Comparison of ENCODE assay signal across 8 mouse cellular contexts in the genomic region with DNA sequence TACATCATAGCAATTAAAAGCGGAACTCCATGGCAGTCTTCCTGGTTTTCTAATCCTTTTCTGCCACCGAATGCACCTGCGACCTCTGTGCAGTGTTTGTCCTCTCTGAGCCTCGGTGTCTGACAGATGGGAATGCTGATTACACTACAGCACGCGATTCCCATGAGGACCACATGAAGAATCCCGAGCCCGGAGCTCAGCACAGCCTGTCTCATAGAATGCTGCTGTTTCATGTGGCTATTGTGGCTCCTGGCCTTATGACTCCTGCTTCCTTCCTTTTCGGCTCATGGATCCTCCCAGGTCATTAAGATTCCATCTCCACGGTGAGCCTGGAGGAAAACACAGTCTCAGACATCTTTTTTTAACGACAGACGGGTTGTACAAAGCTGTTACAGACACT. TPM values are rescaled to one million over a fixed set of nuclear protein-coding genes. Genes with fewer than 3 reads are reported as not detected.
A peak's percentile ranks its signal among the peaks of the same experiment; 100 is the strongest.
DNase-seq lines count a peak whose midpoint lies in the region; ATAC-seq lines count a peak whose summit lies in the region.

No protein-coding gene starts in this region.

- peak overlapping the region; percentile 72 for H3K27ac ChIP-seq in brown adipose tissue, adult 24 weeks (replicated peaks; ENCODE audit: low read depth, low read length)
- no peak overlapping the region for H3K27ac ChIP-seq in intestine, embryonic 15.5 days
- H3K27ac ChIP-seq in intestine, embryonic 16.5 days (ENCODE audit: low read length), result no peak overlapping the region

- H3K4me1 ChIP-seq in brown adipose tissue, adult 24 weeks (ENCODE audit: control insufficient read depth, insufficient read depth, insufficient read length, low read length), result peaks cover 4% of the 10 kb centered on the region; the same call in 1 of the 2 replicates
- no peaks in the 10 kb centered on the region for H3K4me1 ChIP-seq in intestine, embryonic 15.5 days (replicated peaks)
- no peaks in the 10 kb centered on the region for H3K4me1 ChIP-seq in intestine, embryonic 16.5 days (ENCODE audit: control insufficient read depth, insufficient read depth, low read length)

- no peak for DNase-seq in frontal cortex, postnatal 25 days (ENCODE audit: low spot score in 2 of 2)
- DNase-seq in heart, postnatal 36 days, result peak; percentile 12 to 32
- DNase-seq in lung, postnatal 4 days, result peak; percentile 23 to 32
- no peak for DNase-seq in adipocyte (ENCODE audit: low spot score)

- intact Hi-C loops in heart, postnatal 36 days (cut with DNase I), result loop anchor here (5.0 kb wide), 3 partner anchors 45 to 170 kb away; no protein-coding TSS in a partner anchor

- H3K4me2 ChIP-seq in intestine, embryonic 15.5 days (replicated peaks), result no peak overlapping the region
- H3K4me2 ChIP-seq in intestine, embryonic 16.5 days (ENCODE audit: low read depth, low read length), result no peak overlapping the region

- WGBS in intestine, embryonic 15.5 days, result 59% methylated on average over 12 of the region's 12 CpGs
- WGBS in intestine, embryonic 16.5 days, result 60% methylated on average over 12 of the region's 12 CpGs

- ATAC-seq in frontal cortex, adult (ENCODE audit: low TSS enrichment), result peak; percentile 64
- ATAC-seq in intestine, embryonic 15.5 days, result no peak
- no peak for ATAC-seq in intestine, embryonic 16.5 days

- no peaks in the 10 kb centered on the region for H3K36me3 ChIP-seq in intestine, embryonic 15.5 days
- H3K36me3 ChIP-seq in intestine, embryonic 16.5 days (ENCODE audit: control insufficient read depth, insufficient read depth, low read length), result no peaks in the 10 kb centered on the region

- no peaks in the 10 kb centered on the region for H3K27me3 ChIP-seq in intestine, embryonic 15.5 days (replicated peaks)
- H3K27me3 ChIP-seq in intestine, embryonic 16.5 days (replicated peaks; ENCODE audit: control insufficient read depth, insufficient read depth, low read length), result no peaks in the 10 kb centered on the region

- no peak overlapping the region for H3K9ac ChIP-seq in intestine, embryonic 15.5 days
- no peak overlapping the region for H3K9ac ChIP-seq in intestine, embryonic 16.5 days (ENCODE audit: low read depth, low read length)

- no peaks in the 10 kb centered on the region for H3K9me3 ChIP-seq in intestine, embryonic 15.5 days
- no peaks in the 10 kb centered on the region for H3K9me3 ChIP-seq in intestine, embryonic 16.5 days (ENCODE audit: control insufficient read depth, low read length)

- H3K4me3 ChIP-seq in brown adipose tissue, adult 24 weeks (ENCODE audit: insufficient read depth, low read depth, low read length), result peak overlapping the region; percentile 38
- no peak overlapping the region for H3K4me3 ChIP-seq in intestine, embryonic 15.5 days (replicated peaks)
- H3K4me3 ChIP-seq in intestine, embryonic 16.5 days (ENCODE audit: low read length), result no peak overlapping the region

RNA-seq across cellular contexts. Expression of gene Emcn, which starts 18.6 kb away (rescaled TPM):
- polyA plus RNA-seq in brown adipose tissue, adult 24 weeks (2012; ENCODE audit: insufficient read depth, insufficient read length, missing spikeins), result 17.6 and 58.2 TPM in 2 replicates
- total RNA-seq in heart, postnatal 36 days (2021), result 10 to 100 TPM; 49.5 to 53.6 TPM
- polyA plus RNA-seq in intestine, embryonic 15.5 days (2015; fragmentation: Nextera tagmentation; extraction: Ambion mirVana), result 21.9 and 24.4 TPM in 2 replicates
- polyA plus RNA-seq in intestine, embryonic 16.5 days (2015; fragmentation: Nextera tagmentation; extraction: Ambion mirVana), result 19.1 and 20.3 TPM in 2 replicates

Comparison
In these comparisons a context has a peak if more than half of its experiments do, and no peak if none do; other contexts are left out.
1. DNase-seq: peak in heart, postnatal 36 days (2 of 2) and lung, postnatal 4 days (2 of 2); none in frontal cortex, postnatal 25 days (0 of 2) and adipocyte (single experiment).